Mouse (Mus musculus) heart, embryonic 13.5 days (tissue): ENCODE measurements around the gene Hspa1a. TPM values are rescaled to one million over a fixed set of nuclear protein-coding genes. Genes with fewer than 3 reads are reported as not detected.
A peak's percentile ranks its signal among the peaks of the same experiment; 100 is the strongest.
"Not testable (repeated sequence)": the region's sequence is repeated elsewhere in the genome, so short reads cannot be mapped to it uniquely, and the experiment has no call there.

Experiments used
- ATAC-seq: fragments of 200-750 bp; cut with Nextera tagmentation; 2 replicates; pipeline ENCODE4 v1.8.0; 2017; ENCODE audit warnings: moderate TSS enrichment; ENCODE audit not compliant: insufficient number of reproducible peaks, low FRiP score, low TSS enrichment; ENCODE audit errors: extremely low read depth
- H3K27ac ChIP-seq: fragments of 300-500 bp; sonication (generic); replicated peaks from 2 replicates; pipeline ENCODE4 v1.5.1; 2015; ENCODE audit warnings: moderate library complexity, mild to moderate bottlenecking, inconsistent platforms
- H3K27me3 ChIP-seq: fragments of 300-500 bp; sonication (generic); replicated peaks from 2 replicates; pipeline ENCODE4 v1.6.1; 2015; ENCODE audit warnings: mild to moderate bottlenecking, inconsistent platforms
- H3K36me3 ChIP-seq: fragments of 300-500 bp; sonication (generic); 2 replicates; pipeline ENCODE4 v1.6.1; 2015; ENCODE audit warnings: mild to moderate bottlenecking, inconsistent platforms
- H3K4me1 ChIP-seq: fragments of 300-500 bp; sonication (generic); 2 replicates; pipeline ENCODE4 v1.6.1; 2015; ENCODE audit warnings: inconsistent platforms
- H3K4me2 ChIP-seq: fragments of 300-500 bp; sonication (generic); 2 replicates; pipeline ENCODE4 v1.6.1; 2015; ENCODE audit warnings: inconsistent platforms, mild to moderate bottlenecking, moderate library complexity
- H3K4me3 ChIP-seq: fragments of 300-500 bp; sonication (generic); 2 replicates; pipeline ENCODE4 v1.5.1; 2015; ENCODE audit warnings: moderate library complexity, mild to moderate bottlenecking, inconsistent platforms
- H3K9ac ChIP-seq: fragments of 300-500 bp; sonication (generic); 2 replicates; pipeline ENCODE4 v1.6.1; 2015; ENCODE audit warnings: inconsistent platforms, mild to moderate bottlenecking, moderate library complexity
- H3K9me3 ChIP-seq: fragments of 300-500 bp; sonication (generic); 2 replicates; pipeline ENCODE4 v1.6.1; 2016; ENCODE audit warnings: inconsistent platforms
- WGBS: fragments of 180-500 bp; shearing (Covaris S2); methylation state at CpG from one replicate; pipeline ENCODE4 v1.1.7; 2015; ENCODE audit warnings: mixed read lengths; 5-methylcytosine and 5-hydroxymethylcytosine counted together
- polyA plus RNA-seq: library from polyadenylated mRNA; unstranded; fragments of >200 nt; fragmentation: Nextera tagmentation; extraction: Ambion mirVana; gene quantifications from 2 replicates; pipeline ENCODE4 v1.2.1, GENCODE M21; 2015

The Hspa1a gene
- polyA plus RNA-seq, 1 experiment from 2014 or later = 3.9 TPM

- no peak for ATAC-seq
- 81% methylated on average over 4 of the region's 4 CpGs for WGBS
These were observed 7.7 kb upstream of the Hspa1a start for GRCm38 (mm10) chr17:34979631-34980030.

GRCm38 (mm10) chr17:34978239-34978638 lies 6.3 kb upstream of the Hspa1a start:
- WGBS = 82% methylated on average over 27 of the region's 27 CpGs
- no peak overlapping the region for H3K4me2 ChIP-seq

More at GRCm38 (mm10) chr17:34979631-34980030, 7.7 kb upstream of the Hspa1a start:
- H3K27me3 ChIP-seq = no peaks in the 10 kb centered on the region
- no peak overlapping the region for H3K4me3 ChIP-seq
- H3K4me1 ChIP-seq = peaks cover 23% of the 10 kb centered on the region
- peaks cover 12% of the 10 kb centered on the region; the same call in 1 of the 2 replicates for H3K36me3 ChIP-seq
- no peaks in the 10 kb centered on the region for H3K9me3 ChIP-seq
- no peak overlapping the region for H3K4me2 ChIP-seq
- H3K27ac ChIP-seq = no peak overlapping the region
- no peak overlapping the region for H3K9ac ChIP-seq

GRCm38 (mm10) chr17:34977000-34977399 lies 5.0 kb upstream of the Hspa1a start:
- Histone ChIP-seq H3K9me3 (no peaks in the 10 kb centered on the region), H3K4me3 (no peak overlapping the region), H3K4me2 (no peak overlapping the region), H3K9ac (no peak overlapping the region), H3K27ac (no peak overlapping the region), H3K27me3 (peaks cover 6% of the 10 kb centered on the region; the same call in 1 of the 2 replicates), H3K4me1 (peaks cover 21% of the 10 kb centered on the region), H3K36me3 (0 out of 2 replicates have a peak, but pooled peaks cover 5% of the 10 kb centered on the region)
- ATAC-seq = no peak
- 91% methylated on average over 20 of the region's 20 CpGs for WGBS

More at GRCm38 (mm10) chr17:34978239-34978638, 6.3 kb upstream of the Hspa1a start:
- Histone ChIP-seq H3K9me3 (no peaks in the 10 kb centered on the region), H3K4me3 (no peak overlapping the region), H3K9ac (no peak overlapping the region), H3K4me1 (peaks cover 23% of the 10 kb centered on the region), H3K36me3 (peaks cover 5% of the 10 kb centered on the region; the same call in 1 of the 2 replicates), H3K27me3 (peaks cover 6% of the 10 kb centered on the region; the same call in 1 of the 2 replicates), H3K27ac (no peak overlapping the region)
- ATAC-seq = no peak

GRCm38 (mm10) chr17:34975581-34976492 lies 3.9 kb upstream of the Hspa1a start:
- Histone ChIP-seq H3K9ac (no peak overlapping the region), H3K4me2 (no peak overlapping the region), H3K9me3 (no peaks in the 10 kb centered on the region), H3K4me3 (no peak overlapping the region), H3K27ac (no peak overlapping the region), H3K27me3 (peaks cover 6% of the 10 kb centered on the region; the same call in 1 of the 2 replicates), H3K36me3 (0 out of 2 replicates have a peak, but pooled peaks cover 5% of the 10 kb centered on the region), H3K4me1 (peaks cover 17% of the 10 kb centered on the region)
- 77% methylated on average over 3 of the region's 3 CpGs for WGBS
- no peak for ATAC-seq

- H3K27ac ChIP-seq, H3K9ac ChIP-seq, H3K9me3 ChIP-seq, H3K36me3 ChIP-seq: not testable (repeated sequence)
- WGBS = 4% methylated on average over 31 of the region's 43 CpGs
- Histone ChIP-seq H3K4me1 (peaks cover 14% of the 10 kb centered on the region), H3K27me3 (peaks cover 31% of the 10 kb centered on the region), H3K4me3 (peak overlapping the region; percentile 57), H3K4me2 (peak overlapping the region; percentile 82)
- peak; percentile 33 for ATAC-seq
These were observed 275 bp downstream of the Hspa1a start for GRCm38 (mm10) chr17:34971694-34972068.

- not testable (repeated sequence) for ATAC-seq, H3K9me3 ChIP-seq, H3K9ac ChIP-seq, H3K4me2 ChIP-seq, H3K36me3 ChIP-seq, H3K4me3 ChIP-seq, H3K27ac ChIP-seq
- WGBS = 37% methylated on average over 26 of the region's 37 CpGs
- Histone ChIP-seq H3K4me1 (peaks cover 14% of the 10 kb centered on the region), H3K27me3 (peaks cover 35% of the 10 kb centered on the region)
These were observed 1.1 kb downstream of the Hspa1a start for GRCm38 (mm10) chr17:34970850-34971249.

GRCm38 (mm10) chr17:34969822-34970221 lies 2.1 kb downstream of the Hspa1a start, which contains the start of gene Gm20481:
TSS of gene Gm20481 (plus strand) at chr17:34969912.
- WGBS = 55% methylated on average over 7 of the region's 11 CpGs
- not testable (repeated sequence) for H3K9ac ChIP-seq

GRCm38 (mm10) chr17:34965627-34966026 lies 6.3 kb downstream of the Hspa1a start:
- 49% methylated on average over 5 of the region's 5 CpGs for WGBS
- Histone ChIP-seq H3K9ac (no peak overlapping the region), H3K27me3 (peaks cover 54% of the 10 kb centered on the region), H3K9me3 (no peaks in the 10 kb centered on the region), H3K4me1 (peaks cover 11% of the 10 kb centered on the region; the same call in 1 of the 2 replicates), H3K36me3 (no peaks in the 10 kb centered on the region), H3K4me3 (no peak overlapping the region), H3K27ac (0 out of 2 replicates have a peak overlapping the region, but pooled peaks have one; percentile 20), H3K4me2 (no peak overlapping the region)
- ATAC-seq = no peak

More at GRCm38 (mm10) chr17:34969822-34970221, 2.1 kb downstream of the Hspa1a start, which contains the start of gene Gm20481:
- not testable (repeated sequence) for H3K27ac ChIP-seq, ATAC-seq, H3K36me3 ChIP-seq, H3K4me2 ChIP-seq, H3K9me3 ChIP-seq, H3K4me3 ChIP-seq
- H3K4me1 ChIP-seq = peaks cover 19% of the 10 kb centered on the region
- peaks cover 41% of the 10 kb centered on the region for H3K27me3 ChIP-seq

GRCm38 (mm10) chr17:34964640-34965049 lies 7.3 kb downstream of the Hspa1a start:
- ATAC-seq = no peak
- H3K4me3 ChIP-seq = no peak overlapping the region
- no peaks in the 10 kb centered on the region for H3K9me3 ChIP-seq
- no peaks in the 10 kb centered on the region for H3K36me3 ChIP-seq
- no peak overlapping the region for H3K4me2 ChIP-seq
- 7% methylated on average over 1 of the region's 1 CpGs for WGBS
- peaks cover 51% of the 10 kb centered on the region for H3K27me3 ChIP-seq
- H3K27ac ChIP-seq = 0 out of 2 replicates have a peak overlapping the region, but pooled peaks have one; percentile 28
- peaks cover 19% of the 10 kb centered on the region for H3K4me1 ChIP-seq
- H3K9ac ChIP-seq = peak overlapping the region; percentile 34

- peaks cover 32% of the 10 kb centered on the region for H3K27me3 ChIP-seq
- 60% methylated on average over 1 of the region's 1 CpGs for WGBS
- H3K4me1 ChIP-seq = peaks cover 19% of the 10 kb centered on the region
- no peak overlapping the region for H3K27ac ChIP-seq
- no peak overlapping the region for H3K9ac ChIP-seq
- H3K9me3 ChIP-seq = no peaks in the 10 kb centered on the region
- ATAC-seq = no peak
- no peak overlapping the region for H3K4me3 ChIP-seq
- H3K36me3 ChIP-seq = no peaks in the 10 kb centered on the region
- H3K4me2 ChIP-seq = no peak overlapping the region
These were observed 9.1 kb downstream of the Hspa1a start for GRCm38 (mm10) chr17:34962841-34963240.

- Histone ChIP-seq H3K9me3 (no peaks in the 10 kb centered on the region), H3K9ac (peak overlapping the region; percentile 14; the same call in 1 of the 2 replicates), H3K27me3 (peaks cover 28% of the 10 kb centered on the region), H3K27ac (no peak overlapping the region), H3K4me3 (no peak overlapping the region), H3K4me2 (no peak overlapping the region), H3K4me1 (peaks cover 17% of the 10 kb centered on the region), H3K36me3 (no peaks in the 10 kb centered on the region)
- no peak for ATAC-seq
- 37% methylated on average over 3 of the region's 3 CpGs for WGBS
These were observed 9.8 kb downstream of the Hspa1a start for GRCm38 (mm10) chr17:34962125-34962524.
